Mouse (Mus musculus) spleen, postnatal 10 days (tissue): ENCODE measurements at regions not wholly inside any gene's neighbourhood (a gene's known extent, or its start where the extent isn't known, plus 50 kb on each side); places are given as distances from the start of the nearest gene placed in this dataset.

ENCODE experiments used
- DNase-seq, 2 experiments: peaks; one replicate each; pipeline ENCODE4 v3.0.0; 2021 to 2022; ENCODE audit warnings: low spot score in 2 of 2

DNA sequence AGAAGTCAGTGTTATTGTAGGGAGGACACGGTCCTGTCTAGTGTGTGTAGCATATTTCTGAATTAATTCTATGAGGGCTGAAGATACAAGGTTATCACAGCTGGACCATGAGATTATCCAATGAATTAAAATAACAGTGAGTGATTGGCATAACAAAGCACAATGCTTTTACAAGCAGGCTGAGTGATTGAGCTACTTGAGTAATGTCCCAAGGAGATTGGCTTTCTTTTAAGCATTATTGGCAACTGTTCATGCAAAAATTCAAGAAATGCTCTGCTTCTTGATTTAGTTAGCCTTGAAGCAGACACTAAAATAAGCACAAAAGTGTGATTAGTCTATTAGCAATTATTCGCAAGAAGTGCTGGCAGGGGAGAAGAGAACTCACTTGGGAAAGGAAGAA, 219.4 kb upstream of the Etaa1 start:
- no peak for DNase-seq

DNA sequence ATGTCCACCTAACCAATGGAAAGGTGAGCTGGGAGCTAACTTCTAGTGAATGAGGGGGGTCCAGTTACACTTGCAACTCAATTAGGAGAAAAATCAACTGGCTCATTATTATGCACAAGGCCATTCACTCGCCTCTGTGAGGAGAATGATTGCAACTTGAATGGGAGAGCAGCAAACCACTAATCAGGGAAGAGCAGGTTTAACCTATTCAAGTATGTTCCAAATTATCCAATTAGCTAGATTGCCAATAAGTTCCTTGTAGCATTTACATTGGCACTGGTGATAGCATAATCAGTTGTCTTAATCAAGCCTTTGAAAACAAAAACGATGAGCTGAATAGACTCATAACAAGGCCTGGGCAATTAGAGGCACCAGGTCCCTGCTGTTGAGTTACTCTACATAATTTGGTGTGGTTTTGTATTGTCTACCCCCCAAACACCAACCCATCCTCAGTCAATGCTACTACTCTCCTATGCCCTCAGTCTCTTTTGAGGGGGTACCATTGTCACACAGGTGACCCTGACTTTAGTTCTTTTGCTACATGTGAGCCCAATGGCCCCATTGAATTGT, 217.6 kb upstream of the Etaa1 start:
- no peak for DNase-seq

DNA sequence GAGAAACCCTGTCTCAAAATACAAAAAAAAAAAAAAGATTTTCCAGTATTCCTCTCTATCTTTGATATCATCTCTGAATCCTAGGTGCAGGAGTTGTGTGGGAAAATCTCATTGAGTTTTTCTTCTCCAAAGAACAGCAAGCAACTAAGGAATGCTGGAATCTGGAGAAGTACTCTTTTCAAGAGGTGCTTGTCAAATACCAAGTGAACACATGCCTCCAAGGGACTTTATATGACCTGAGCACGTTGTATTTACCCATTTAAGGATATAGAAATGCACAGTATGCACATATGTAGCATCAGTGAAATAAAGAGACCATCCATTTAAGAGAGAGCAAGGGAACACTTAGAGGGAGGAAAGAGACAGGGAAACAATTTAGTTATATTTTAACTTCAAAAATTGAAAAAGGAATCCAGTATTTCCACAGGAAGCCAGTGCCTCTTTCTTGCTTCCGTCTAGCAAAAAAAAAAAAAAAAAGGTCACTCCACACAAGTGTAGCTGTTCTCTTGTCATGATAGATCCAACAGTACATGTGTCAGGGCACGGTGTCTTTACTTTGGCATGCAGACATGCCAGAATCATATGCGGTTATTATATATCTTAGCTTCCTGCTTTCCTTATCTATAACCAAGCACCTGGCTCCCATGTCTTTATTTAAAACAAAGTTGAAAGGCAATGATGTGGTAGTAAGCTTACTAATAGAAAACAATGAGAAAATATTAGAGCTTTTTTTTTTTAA, 212.1 kb upstream of the Etaa1 start:
- DNase-seq: no peak

DNA sequence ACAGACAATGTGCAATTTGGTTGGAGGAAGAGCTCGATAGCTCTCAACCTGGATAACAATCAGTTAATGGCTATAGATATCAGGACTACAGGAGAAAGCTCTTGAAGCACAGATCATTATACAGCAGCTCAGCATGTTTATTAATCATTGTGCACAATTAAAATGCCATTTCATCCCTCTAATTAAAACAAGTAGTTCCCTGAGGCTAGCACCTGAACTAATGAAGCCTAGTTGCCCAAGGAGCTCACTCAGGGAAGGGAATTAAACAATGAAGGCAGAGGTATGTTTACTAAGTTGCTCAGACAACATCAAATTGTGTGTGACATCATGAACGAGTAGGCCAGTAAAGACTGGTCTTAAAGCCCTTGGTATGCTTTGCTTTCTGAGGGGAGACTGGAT, 210.3 kb upstream of the Etaa1 start:
- no peak for DNase-seq

DNA sequence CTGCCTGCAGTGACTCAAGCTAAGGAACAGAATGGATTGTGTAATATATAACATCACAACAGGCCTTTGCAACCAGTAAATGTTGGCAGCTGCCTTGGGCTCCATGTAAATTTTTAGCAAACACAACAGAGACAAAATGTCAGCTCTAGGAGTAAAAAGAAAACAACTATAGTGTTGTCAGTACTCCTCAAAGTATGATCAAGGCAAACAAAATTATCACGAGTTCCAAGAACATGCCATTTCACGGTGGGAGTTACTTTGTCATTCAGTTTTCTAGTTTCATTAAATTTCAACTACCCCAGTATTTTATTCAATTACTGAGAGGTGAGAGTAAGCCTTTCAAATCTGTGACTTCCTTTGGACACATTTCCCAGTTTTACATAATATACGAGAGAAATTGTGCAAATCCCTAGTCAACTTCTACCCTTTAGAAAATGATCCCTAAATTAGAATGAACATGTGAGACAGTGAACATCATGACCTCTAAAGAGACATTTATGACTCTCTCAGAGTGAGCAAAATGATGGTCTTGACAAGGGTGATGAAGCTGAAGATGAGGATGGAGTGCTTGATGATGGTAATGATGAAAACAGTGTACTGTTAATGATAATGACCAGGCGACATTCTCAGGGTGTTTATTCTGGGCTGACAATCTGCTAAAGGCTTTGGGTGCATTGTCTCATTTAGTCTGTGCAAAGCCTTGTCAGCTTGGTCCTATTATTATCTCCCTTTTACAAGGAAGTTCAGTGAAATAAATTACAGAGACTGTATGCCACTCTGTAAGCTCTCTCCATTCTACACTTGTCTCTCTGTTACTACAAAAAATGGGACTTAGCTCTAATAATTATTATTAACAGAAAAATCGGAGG, 209.7 kb upstream of the Etaa1 start:
- DNase-seq: no peak

DNA sequence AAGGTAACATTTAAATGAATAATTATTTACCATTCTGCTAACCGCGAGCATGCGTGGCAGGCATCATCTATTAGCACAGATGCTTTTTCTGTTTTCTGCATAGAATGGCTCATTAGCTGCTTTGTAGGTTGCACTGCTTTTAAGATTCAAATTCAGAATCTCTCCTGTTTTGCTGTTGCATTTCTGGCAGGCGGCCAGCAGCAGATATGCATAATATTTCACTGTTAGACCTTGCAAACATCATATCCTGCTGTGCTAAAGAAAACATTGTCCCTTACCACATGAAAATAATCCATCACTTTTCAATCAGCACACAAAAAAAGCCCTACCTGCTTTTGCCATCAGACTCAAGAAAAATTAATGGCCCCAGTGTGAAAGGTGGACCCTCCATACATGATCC, 202.8 kb upstream of the Etaa1 start:
- DNase-seq: no peak

DNA sequence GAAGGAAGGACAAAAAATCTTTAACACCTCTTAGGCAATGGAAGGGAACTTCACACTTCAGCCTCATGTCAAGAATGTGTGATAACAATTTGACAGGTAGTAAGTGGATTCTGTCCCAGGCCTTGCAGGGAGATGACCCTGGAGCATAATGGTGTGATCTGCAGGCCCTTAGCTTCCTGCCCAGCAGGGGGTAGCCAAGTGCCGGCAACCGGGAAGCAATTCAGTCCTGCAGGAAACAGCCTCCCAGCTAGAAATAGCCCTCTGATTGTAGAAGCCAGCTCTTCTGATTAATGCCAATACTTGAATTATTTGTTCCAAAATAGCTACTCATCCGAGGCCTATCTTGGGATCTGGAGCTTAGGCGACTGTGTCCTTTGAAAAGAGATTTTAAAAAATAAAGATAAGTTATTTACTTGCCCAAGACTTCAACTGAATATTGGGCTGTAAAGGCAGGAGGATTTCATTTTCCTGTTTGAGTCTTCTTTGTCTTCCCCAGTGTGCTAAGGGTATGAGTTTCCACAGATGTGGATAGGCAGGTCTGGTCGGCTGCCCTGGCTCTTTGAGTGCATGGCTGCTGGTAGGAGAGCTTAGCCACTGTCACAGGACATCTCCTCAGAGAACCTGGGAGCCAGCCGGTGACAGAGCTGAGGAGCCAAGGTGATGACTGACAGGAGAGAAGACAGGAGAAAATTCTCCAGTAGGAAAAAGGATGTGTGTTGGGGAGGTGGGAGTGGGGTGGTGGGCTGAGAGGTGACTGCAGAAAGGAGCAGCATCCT, 198.3 kb upstream of the Etaa1 start:
- DNase-seq: peak in 1 of 2 experiments; percentile 22

DNA sequence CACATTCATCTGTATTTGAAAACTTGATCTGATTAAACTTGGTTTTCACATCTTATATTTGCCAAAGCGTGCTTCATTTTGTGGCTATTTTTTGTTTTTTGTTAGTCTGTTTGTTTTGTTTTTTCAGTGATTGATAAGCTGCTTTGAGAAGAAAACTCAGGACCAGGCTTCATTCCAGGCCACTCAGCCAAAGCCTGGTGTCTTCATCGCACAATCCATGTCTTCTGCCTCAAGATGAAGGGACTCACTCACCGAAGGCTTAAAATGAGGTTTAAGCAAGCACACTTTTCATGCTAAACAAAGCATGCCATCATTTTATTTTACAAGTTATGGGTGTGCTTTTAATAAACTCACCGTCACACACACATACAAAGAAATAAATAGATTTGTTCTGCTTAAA, 197.7 kb upstream of the Etaa1 start:
- no peak for DNase-seq

DNA sequence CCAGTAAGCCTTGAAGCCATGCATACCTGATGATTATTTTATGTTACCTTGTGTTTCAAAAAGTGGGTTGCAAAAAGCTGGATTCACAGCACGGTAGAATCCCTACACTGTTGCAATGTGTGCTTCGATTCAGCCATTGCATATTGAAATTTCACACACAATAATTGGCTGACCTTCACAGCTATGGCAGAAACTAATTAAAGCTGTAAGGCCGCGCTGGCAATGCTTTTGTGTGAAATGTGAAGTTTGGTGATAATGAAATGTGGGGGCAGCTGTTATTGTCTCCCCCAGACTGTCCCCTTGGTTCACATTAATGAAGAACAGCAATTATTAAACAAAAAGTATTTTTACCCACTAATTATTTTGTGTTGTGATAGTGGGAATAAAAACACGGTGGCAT, 173.8 kb upstream of the Etaa1 start:
- no peak for DNase-seq

DNA sequence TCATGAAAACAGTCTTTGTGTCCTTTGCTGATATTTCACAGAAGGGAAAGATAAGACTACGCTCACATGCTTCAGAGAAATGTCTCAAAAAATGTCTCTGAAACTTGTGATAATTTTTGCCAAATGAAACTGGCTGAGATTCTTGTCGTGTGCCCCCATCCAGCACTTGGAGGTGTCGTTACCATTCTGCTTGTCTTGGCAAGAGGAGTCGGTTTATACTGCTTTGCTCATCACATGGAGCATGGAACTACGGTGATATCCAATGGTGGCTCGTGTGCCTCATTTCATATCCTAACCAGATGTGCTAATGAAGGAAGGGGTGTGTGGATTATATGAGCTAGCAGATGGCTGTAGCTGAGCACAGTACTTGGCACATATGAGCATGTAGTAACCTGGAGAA, 169.4 kb upstream of the Etaa1 start:
- no peak for DNase-seq

DNA sequence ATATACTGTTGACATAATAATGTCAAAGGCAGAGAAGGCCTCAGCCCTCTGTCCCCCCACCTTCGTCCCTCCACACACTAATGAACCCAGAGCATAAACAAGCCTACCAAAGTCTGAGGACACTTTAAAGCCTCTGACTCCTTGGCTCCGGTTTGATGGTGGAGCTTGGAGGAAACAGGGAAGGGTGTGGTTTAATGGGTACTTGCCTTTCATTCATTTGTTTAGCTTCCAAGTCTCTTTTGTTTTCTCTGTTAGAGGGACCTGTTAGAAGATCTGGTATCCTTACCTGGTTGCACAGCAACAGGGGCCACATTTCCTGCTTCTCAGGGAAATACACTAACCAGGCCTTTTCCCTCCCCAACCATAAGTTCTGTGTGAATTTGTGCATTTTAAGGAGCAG, 168.9 kb upstream of the Etaa1 start:
- DNase-seq: no peak

DNA sequence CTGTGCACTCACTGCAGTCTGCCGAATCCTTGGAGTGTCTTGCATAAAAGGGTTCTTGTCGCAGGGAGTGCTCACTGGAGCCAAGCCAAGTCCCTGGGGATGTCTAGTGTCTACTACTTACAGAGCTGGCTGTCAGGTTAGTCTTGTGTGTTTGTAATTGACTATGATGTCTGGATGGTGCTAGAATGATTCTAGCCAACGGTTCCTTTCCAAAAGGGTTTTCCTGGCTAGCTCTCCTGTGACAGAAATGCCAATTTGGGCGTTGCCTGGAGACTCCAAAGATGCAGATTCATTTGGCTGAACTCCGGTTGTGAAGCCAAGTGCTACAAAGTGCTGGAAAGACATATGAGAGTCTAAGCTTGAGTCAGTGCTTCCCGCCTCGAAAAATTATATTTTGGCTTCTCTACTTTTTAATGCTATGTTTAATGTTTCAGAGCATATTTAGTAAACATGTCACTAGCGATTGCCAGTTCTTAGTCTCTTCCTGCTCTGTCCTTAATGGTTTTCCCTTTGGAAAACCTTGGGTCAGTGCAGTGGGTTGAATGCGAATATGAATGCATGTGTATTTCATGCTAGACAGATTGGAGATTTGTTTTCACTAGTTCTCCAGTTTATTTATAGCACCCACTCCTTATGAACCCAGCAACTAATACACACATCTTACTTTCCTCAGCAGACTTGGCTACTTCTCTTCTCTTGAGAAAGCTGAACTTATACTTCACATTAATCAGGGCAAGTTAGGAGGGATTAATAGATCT, 162.2 kb upstream of the Etaa1 start:
- DNase-seq: no peak

DNA sequence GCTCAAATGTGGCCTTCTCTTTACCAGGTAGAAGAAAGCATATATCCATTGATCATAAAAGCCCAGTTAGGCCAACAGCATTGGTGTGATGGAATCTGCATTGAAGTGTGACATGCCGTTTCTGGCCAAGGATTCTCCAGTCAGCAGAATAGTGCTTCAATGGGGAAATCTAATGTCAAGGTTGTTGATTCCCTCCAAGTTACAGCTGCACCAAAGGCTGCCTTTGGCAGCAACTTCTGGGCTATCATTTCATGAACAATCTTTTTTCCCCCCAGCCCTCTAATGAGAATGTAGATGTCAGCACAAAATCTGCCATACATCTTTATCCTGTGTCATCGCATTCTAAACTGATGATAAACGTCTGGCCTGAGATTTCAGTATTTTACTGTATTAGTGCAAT, 149.2 kb upstream of the Etaa1 start:
- no peak for DNase-seq

DNA sequence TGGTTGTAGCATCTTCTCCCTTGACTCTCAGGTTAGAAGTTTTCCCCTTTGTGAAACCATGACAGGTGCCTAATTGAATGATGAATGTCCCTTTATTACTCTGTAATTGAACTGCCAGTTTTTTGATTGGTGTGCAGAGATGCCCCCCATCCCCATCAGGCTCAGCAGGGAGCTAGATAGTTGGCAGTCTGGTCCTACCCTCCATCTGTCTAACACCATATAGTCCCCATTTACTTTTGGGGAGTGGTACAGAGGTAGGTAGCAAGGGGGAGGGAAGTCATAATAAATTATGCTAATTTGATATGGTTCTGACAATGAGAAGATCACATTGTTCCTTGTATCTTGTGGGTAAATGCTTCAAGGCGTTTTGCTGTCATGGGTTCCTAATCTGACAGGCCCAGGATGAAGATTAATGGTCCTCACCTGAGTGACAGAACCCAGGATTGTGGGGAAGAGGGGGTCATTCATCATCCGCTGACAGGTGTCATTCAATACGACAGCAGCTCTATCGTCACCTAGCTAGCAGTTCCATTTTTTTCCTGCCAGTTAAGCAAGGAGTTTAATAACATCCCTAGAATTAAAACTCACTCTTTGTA, 122.3 kb upstream of the Etaa1 start:
- DNase-seq: no peak

DNA sequence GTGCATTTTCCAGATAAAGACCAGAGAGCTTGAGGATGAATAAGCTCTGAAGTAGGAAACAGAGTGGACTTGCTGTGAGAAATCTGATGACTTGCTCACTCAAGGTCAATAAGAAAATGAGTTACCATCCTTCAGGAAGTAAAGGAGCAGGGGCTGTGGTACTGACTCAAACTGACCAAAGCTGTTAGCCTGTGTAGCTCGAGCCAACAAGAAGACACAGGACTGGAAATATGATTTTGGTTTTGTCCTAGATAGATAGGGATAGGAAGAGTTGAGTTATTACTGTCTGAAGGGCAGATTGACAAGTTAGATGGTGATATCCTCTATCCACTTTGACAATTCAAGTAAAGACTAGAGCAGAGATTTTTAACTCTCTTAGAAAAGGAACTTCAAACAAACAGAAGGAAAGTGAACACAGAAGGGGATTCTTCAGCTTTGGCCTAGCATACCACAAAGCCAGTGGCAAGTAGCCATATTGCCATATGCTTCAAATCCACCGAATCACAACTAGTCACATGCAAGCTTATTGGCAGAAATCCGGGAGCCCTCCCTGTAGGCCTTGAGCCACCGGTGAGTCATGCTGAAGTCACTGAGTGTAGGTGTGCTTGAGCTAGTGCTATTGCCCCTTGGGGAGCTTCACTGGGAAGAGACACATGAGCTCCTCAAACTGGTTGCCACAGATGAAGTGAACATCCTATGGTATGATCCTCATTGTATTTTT, 117.1 kb upstream of the Etaa1 start:
- no peak for DNase-seq

DNA sequence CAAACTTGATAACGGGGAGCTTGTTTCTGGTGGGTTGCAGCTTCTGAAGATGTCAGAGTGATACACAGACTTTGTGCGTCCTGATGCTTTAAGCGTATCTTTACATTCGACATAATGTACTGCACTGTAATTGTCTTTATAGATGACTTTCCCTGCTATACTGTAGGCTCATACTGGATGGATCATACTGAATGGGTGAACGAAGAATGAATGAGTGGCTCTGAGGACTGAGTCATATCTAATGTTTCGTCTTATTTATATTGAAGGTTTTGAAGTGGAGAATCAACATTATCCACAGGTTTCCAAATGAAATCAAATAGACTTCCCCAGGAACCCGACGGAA, 116.3 kb upstream of the Etaa1 start:
- DNase-seq: no peak

DNA sequence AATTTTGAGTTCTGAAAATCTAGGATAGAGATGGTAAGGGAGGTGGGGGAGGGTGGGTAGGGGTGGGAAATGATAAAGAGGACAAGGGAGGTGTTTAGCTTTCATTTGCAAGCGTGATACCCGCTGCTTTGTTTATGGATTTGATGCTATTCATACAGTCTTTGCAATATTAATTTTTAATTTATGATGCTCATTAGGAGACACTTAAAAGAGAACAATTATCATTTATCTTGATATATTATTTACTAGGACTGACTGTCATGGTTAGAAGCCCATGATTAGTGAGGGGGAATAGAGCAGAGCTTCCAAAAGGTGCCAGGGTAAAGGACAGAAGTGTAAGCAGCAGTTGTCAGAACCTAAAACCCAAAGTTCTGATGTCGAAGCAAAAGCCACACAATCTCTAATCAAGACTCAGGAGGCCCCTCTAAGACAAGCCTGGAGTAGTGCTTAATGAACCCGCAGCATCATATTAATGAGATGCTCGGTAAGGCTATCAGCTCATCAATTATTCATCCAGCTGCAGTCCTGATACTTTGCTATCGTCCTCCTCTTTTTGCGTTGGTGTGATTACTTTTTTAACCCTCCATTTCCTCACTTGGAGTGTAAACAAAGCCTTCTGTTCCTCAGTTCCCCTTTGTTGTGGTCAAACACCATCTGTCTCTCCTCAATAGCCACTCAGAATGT, 115.8 kb upstream of the Etaa1 start:
- DNase-seq: no peak

DNA sequence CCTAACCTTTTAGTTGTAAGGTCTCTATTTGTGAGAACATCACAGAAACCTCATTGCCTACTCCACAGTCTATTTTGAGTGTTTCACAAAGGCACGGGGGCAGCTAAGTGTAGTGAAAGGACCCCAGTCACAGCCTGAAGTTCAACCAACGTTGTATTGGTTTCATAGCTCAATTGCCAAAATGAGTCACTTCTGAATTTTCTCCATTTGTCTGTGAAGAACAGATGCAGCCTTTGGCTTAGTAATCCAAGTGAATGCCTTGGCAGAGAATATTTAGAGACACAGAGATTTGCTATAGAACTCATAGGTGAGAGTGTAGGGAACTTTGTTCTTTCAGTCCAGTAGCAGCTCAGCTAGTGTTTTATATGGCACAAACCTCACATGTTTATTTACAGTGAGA, 114.4 kb upstream of the Etaa1 start:
- DNase-seq: no peak

DNA sequence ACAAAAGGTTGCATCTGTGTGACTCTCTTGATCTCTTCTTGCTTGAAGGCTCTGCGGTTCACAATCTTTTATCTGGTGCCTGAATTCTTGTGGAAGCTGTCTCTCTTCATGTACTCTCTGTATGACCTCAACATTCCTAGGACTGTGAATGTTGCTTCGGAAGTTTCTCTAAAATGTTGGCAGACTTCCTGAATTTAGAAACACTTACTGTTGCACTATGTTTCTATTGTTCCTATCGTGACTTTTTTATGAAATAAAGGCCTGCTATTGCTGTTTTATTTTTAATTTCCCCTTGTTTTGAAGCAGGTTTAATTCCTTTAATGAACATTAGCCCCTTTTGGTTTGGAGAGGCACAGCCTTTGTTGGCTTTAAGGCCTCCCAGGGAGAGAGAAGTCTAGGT, 114.0 kb upstream of the Etaa1 start:
- DNase-seq: no peak

DNA sequence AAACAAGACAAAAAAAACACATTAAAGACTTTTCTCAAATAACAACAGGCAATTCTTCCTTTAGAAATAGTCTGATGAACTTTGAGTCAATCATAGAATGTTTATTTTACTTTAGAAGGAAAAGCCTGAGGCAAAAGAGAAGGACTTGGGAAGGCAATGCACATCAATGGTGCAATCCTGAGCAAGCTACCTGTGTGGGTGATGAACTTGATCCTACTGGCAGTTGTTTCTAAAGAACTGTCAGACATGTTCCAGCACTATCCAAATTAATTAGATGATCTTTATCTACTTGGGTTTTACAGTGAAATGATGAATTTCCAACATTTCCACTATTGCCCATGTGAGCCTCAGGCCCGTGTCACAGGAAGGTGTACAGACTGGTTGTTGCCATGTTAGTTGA, 87.9 kb upstream of the Etaa1 start:
- no peak for DNase-seq
